Mouse (Mus musculus) frontal cortex, adult (tissue): ENCODE results near the gene Sh3gl3.
"Not testable (repeated sequence)": the region's sequence is repeated elsewhere in the genome, so short reads cannot be mapped to it uniquely, and the experiment has no call there.

Experiments
- ATAC-seq: cut with Nextera tagmentation; 2 replicates; pipeline ENCODE4 v1.9.2; 2017; ENCODE audit warnings: mild to moderate bottlenecking, moderate library complexity, mixed read lengths; ENCODE audit not compliant: low TSS enrichment

Gene Sh3gl3

GRCm38 (mm10) chr7:82235486-82235885 is 61.8 kb downstream of the Sh3gl3 start:
- no peak for ATAC-seq

GRCm38 (mm10) chr7:82236152-82236898 is 62.7 kb downstream of the Sh3gl3 start:
- no peak for ATAC-seq

- no peak for ATAC-seq
Measured at GRCm38 (mm10) chr7:82236899-82237162, 63.2 kb downstream of the Sh3gl3 start.

GRCm38 (mm10) chr7:82240424-82241240 is 67.0 kb downstream of the Sh3gl3 start:
- peak; percentile 87 for ATAC-seq

- ATAC-seq, result peak; percentile 32; the same call in 1 of the 2 replicates
Measured at GRCm38 (mm10) chr7:82244701-82245100, 71.1 kb downstream of the Sh3gl3 start.

GRCm38 (mm10) chr7:82248953-82249695 is 75.5 kb downstream of the Sh3gl3 start:
- peak; percentile 80 for ATAC-seq

- no peak for ATAC-seq
Measured at GRCm38 (mm10) chr7:82253309-82253708, 79.7 kb downstream of the Sh3gl3 start.

GRCm38 (mm10) chr7:82256936-82257335 is 83.3 kb downstream of the Sh3gl3 start:
- no peak for ATAC-seq

- no peak for ATAC-seq
Measured at GRCm38 (mm10) chr7:82257530-82257929, 83.9 kb downstream of the Sh3gl3 start.

GRCm38 (mm10) chr7:82260210-82260609 is 86.6 kb downstream of the Sh3gl3 start:
- 0 out of 2 replicates have a peak, but pooled peaks have one; percentile 50 for ATAC-seq

GRCm38 (mm10) chr7:82263141-82263540 is 89.5 kb downstream of the Sh3gl3 start:
- ATAC-seq, result peak; percentile 70; the same call in 1 of the 2 replicates

GRCm38 (mm10) chr7:82264119-82264518 is 90.5 kb downstream of the Sh3gl3 start:
- no peak for ATAC-seq

- ATAC-seq, result no peak
Measured at GRCm38 (mm10) chr7:82265365-82265764, 91.7 kb downstream of the Sh3gl3 start.

- no peak for ATAC-seq
Measured at GRCm38 (mm10) chr7:82269948-82270347, 96.3 kb downstream of the Sh3gl3 start.

GRCm38 (mm10) chr7:82271742-82272141 is 98.1 kb downstream of the Sh3gl3 start:
- ATAC-seq, result no peak

- ATAC-seq, result not testable (repeated sequence)
Measured at GRCm38 (mm10) chr7:82272875-82273274, 99.2 kb downstream of the Sh3gl3 start.

GRCm38 (mm10) chr7:82274011-82274709 is 100.5 kb downstream of the Sh3gl3 start:
- peak; percentile 69 for ATAC-seq

- ATAC-seq, result no peak
Measured at GRCm38 (mm10) chr7:82274975-82275374, 101.3 kb downstream of the Sh3gl3 start.

GRCm38 (mm10) chr7:82275529-82276204 is 102.0 kb downstream of the Sh3gl3 start:
- ATAC-seq, result peak; percentile 89

- ATAC-seq, result peak; percentile 42
Measured at GRCm38 (mm10) chr7:82282011-82282410, 108.4 kb downstream of the Sh3gl3 start.

GRCm38 (mm10) chr7:82282464-82282863 is 108.8 kb downstream of the Sh3gl3 start:
- ATAC-seq, result peak; percentile 92
